Mouse (Mus musculus): ENCODE measurements around the gene Micall2. TPM values are rescaled to one million over a fixed set of nuclear protein-coding genes. Genes with fewer than 3 reads are reported as not detected.

Micall2 gene
- polyA plus RNA-seq (2015; fragmentation: Nextera tagmentation; extraction: Ambion mirVana) = 14.7 and 15.2 TPM in 2 replicates

- Histone ChIP-seq H3K27me3 (ENCODE audit: control insufficient read depth, insufficient read depth, low read depth, low read length) (no peaks in the 10 kb centered on the region), H3K27ac (ENCODE audit: low read length) (peak within 1 kb of the TSS; percentile 41), H3K9ac (ENCODE audit: low read depth, low read length) (peak within 1 kb of the TSS; percentile 64), H3K4me3 (ENCODE audit: low read depth, low read length) (peak within 1 kb of the TSS; percentile 63), H3K4me2 (ENCODE audit: low read length) (peak within 1 kb of the TSS; percentile 77), H3K4me1 (ENCODE audit: control insufficient read depth, insufficient read depth, low read length) (peaks cover 26% of the 10 kb centered on the region), H3K36me3 (ENCODE audit: control insufficient read depth, insufficient read depth, low read length) (no peaks in the 10 kb centered on the region), H3K9me3 (replicated peaks; ENCODE audit: control insufficient read depth, low read length, poor library complexity, severe bottlenecking) (no peaks in the 10 kb centered on the region)
- WGBS = 4% methylated on average over 46 of the region's 50 CpGs
- ATAC-seq = peak; percentile 96
Observed at GRCm38 (mm10) chr5:139735677-139736503, at the start of gene Micall2. Gene Micall2 (minus strand): TSS chr5:139736336.

- 92% methylated on average over 8 of the region's 8 CpGs for WGBS
- H3K4me2 ChIP-seq (ENCODE audit: low read length) = no peak overlapping the region
- no peaks in the 10 kb centered on the region for H3K27me3 ChIP-seq (ENCODE audit: control insufficient read depth, insufficient read depth, low read depth, low read length)
- ATAC-seq = no peak
- H3K27ac ChIP-seq (ENCODE audit: low read length) = no peak overlapping the region
- no peak overlapping the region for H3K9ac ChIP-seq (ENCODE audit: low read depth, low read length)
- H3K4me3 ChIP-seq (ENCODE audit: low read depth, low read length) = no peak overlapping the region
- no peaks in the 10 kb centered on the region for H3K9me3 ChIP-seq (replicated peaks; ENCODE audit: control insufficient read depth, low read length, poor library complexity, severe bottlenecking)
- H3K4me1 ChIP-seq (ENCODE audit: control insufficient read depth, insufficient read depth, low read length) = no peaks in the 10 kb centered on the region
- H3K36me3 ChIP-seq (ENCODE audit: control insufficient read depth, insufficient read depth, low read length) = no peaks in the 10 kb centered on the region
Observed at GRCm38 (mm10) chr5:139781406-139781805, 45.3 kb upstream of the Micall2 start.

- no peaks in the 10 kb centered on the region for H3K9me3 ChIP-seq (replicated peaks; ENCODE audit: control insufficient read depth, low read length, poor library complexity, severe bottlenecking)
- no peaks in the 10 kb centered on the region for H3K27me3 ChIP-seq (ENCODE audit: control insufficient read depth, insufficient read depth, low read depth, low read length)
- no peak for ATAC-seq
- no peak overlapping the region for H3K4me3 ChIP-seq (ENCODE audit: low read depth, low read length)
- peaks cover 8% of the 10 kb centered on the region for H3K4me1 ChIP-seq (ENCODE audit: control insufficient read depth, insufficient read depth, low read length)
- no peak overlapping the region for H3K9ac ChIP-seq (ENCODE audit: low read depth, low read length)
- peaks cover 8% of the 10 kb centered on the region for H3K36me3 ChIP-seq (ENCODE audit: control insufficient read depth, insufficient read depth, low read length)
- WGBS = 80% methylated on average over 5 of the region's 5 CpGs
- no peak overlapping the region for H3K4me2 ChIP-seq (ENCODE audit: low read length)
- no peak overlapping the region for H3K27ac ChIP-seq (ENCODE audit: low read length)
Observed at GRCm38 (mm10) chr5:139776966-139777365, 40.8 kb upstream of the Micall2 start.

GRCm38 (mm10) chr5:139775216-139775926 is 39.2 kb upstream of the Micall2 start, which contains the start of gene Ints1:
Gene Ints1 (minus strand): TSS chr5:139775674.
- ATAC-seq = peak; percentile 91
- Histone ChIP-seq H3K27me3 (ENCODE audit: control insufficient read depth, insufficient read depth, low read depth, low read length) (no peaks in the 10 kb centered on the region), H3K4me3 (ENCODE audit: low read depth, low read length) (peak within 1 kb of the TSS; percentile 77), H3K36me3 (ENCODE audit: control insufficient read depth, insufficient read depth, low read length) (peaks cover 22% of the 10 kb centered on the region), H3K9me3 (replicated peaks; ENCODE audit: control insufficient read depth, low read length, poor library complexity, severe bottlenecking) (no peaks in the 10 kb centered on the region), H3K4me1 (ENCODE audit: control insufficient read depth, insufficient read depth, low read length) (peaks cover 8% of the 10 kb centered on the region), H3K27ac (ENCODE audit: low read length) (peak within 1 kb of the TSS; percentile 65; the same call in 1 of the 2 replicates), H3K9ac (ENCODE audit: low read depth, low read length) (peak within 1 kb of the TSS; percentile 72), H3K4me2 (ENCODE audit: low read length) (peak within 1 kb of the TSS; percentile 92)
- 1% methylated on average over 55 of the region's 55 CpGs for WGBS

GRCm38 (mm10) chr5:139768216-139768615 is 32.1 kb upstream of the Micall2 start:
- Histone ChIP-seq H3K36me3 (ENCODE audit: control insufficient read depth, insufficient read depth, low read length) (peaks cover 62% of the 10 kb centered on the region), H3K4me1 (ENCODE audit: control insufficient read depth, insufficient read depth, low read length) (no peaks in the 10 kb centered on the region), H3K27ac (ENCODE audit: low read length) (no peak overlapping the region), H3K27me3 (ENCODE audit: control insufficient read depth, insufficient read depth, low read depth, low read length) (no peaks in the 10 kb centered on the region), H3K4me2 (ENCODE audit: low read length) (no peak overlapping the region), H3K4me3 (ENCODE audit: low read depth, low read length) (no peak overlapping the region), H3K9me3 (replicated peaks; ENCODE audit: control insufficient read depth, low read length, poor library complexity, severe bottlenecking) (no peaks in the 10 kb centered on the region), H3K9ac (ENCODE audit: low read depth, low read length) (no peak overlapping the region)
- ATAC-seq = no peak
- WGBS = 89% methylated on average over 8 of the region's 8 CpGs

GRCm38 (mm10) chr5:139764296-139764695 is 28.2 kb upstream of the Micall2 start:
- Histone ChIP-seq H3K27ac (ENCODE audit: low read length) (no peak overlapping the region), H3K27me3 (ENCODE audit: control insufficient read depth, insufficient read depth, low read depth, low read length) (no peaks in the 10 kb centered on the region), H3K4me1 (ENCODE audit: control insufficient read depth, insufficient read depth, low read length) (no peaks in the 10 kb centered on the region), H3K36me3 (ENCODE audit: control insufficient read depth, insufficient read depth, low read length) (peaks cover 66% of the 10 kb centered on the region), H3K4me3 (ENCODE audit: low read depth, low read length) (no peak overlapping the region), H3K4me2 (ENCODE audit: low read length) (no peak overlapping the region), H3K9ac (ENCODE audit: low read depth, low read length) (no peak overlapping the region), H3K9me3 (replicated peaks; ENCODE audit: control insufficient read depth, low read length, poor library complexity, severe bottlenecking) (no peaks in the 10 kb centered on the region)
- WGBS = 74% methylated on average over 11 of the region's 11 CpGs
- no peak for ATAC-seq

- Histone ChIP-seq H3K27me3 (ENCODE audit: control insufficient read depth, insufficient read depth, low read depth, low read length) (no peaks in the 10 kb centered on the region), H3K4me3 (ENCODE audit: low read depth, low read length) (no peak overlapping the region), H3K4me1 (ENCODE audit: control insufficient read depth, insufficient read depth, low read length) (no peaks in the 10 kb centered on the region), H3K27ac (ENCODE audit: low read length) (no peak overlapping the region), H3K4me2 (ENCODE audit: low read length) (no peak overlapping the region), H3K9me3 (replicated peaks; ENCODE audit: control insufficient read depth, low read length, poor library complexity, severe bottlenecking) (no peaks in the 10 kb centered on the region), H3K9ac (ENCODE audit: low read depth, low read length) (no peak overlapping the region), H3K36me3 (ENCODE audit: control insufficient read depth, insufficient read depth, low read length) (peaks cover 77% of the 10 kb centered on the region)
- ATAC-seq = no peak
- 89% methylated on average over 16 of the region's 16 CpGs for WGBS
Observed at GRCm38 (mm10) chr5:139758096-139758495, 22.0 kb upstream of the Micall2 start.

GRCm38 (mm10) chr5:139756586-139756985 is 20.4 kb upstream of the Micall2 start:
- 89% methylated on average over 2 of the region's 2 CpGs for WGBS
- ATAC-seq = no peak
- peaks cover 71% of the 10 kb centered on the region for H3K36me3 ChIP-seq (ENCODE audit: control insufficient read depth, insufficient read depth, low read length)

GRCm38 (mm10) chr5:139756135-139756534 is 20.0 kb upstream of the Micall2 start:
- H3K9me3 ChIP-seq (replicated peaks; ENCODE audit: control insufficient read depth, low read length, poor library complexity, severe bottlenecking) = no peaks in the 10 kb centered on the region
- no peak overlapping the region for H3K4me2 ChIP-seq (ENCODE audit: low read length)
- H3K27ac ChIP-seq (ENCODE audit: low read length) = no peak overlapping the region
- H3K36me3 ChIP-seq (ENCODE audit: control insufficient read depth, insufficient read depth, low read length) = peaks cover 72% of the 10 kb centered on the region
- 92% methylated on average over 12 of the region's 12 CpGs for WGBS
- no peak for ATAC-seq
- no peak overlapping the region for H3K4me3 ChIP-seq (ENCODE audit: low read depth, low read length)
- no peaks in the 10 kb centered on the region for H3K4me1 ChIP-seq (ENCODE audit: control insufficient read depth, insufficient read depth, low read length)
- H3K27me3 ChIP-seq (ENCODE audit: control insufficient read depth, insufficient read depth, low read depth, low read length) = no peaks in the 10 kb centered on the region
- H3K9ac ChIP-seq (ENCODE audit: low read depth, low read length) = no peak overlapping the region

More at GRCm38 (mm10) chr5:139756586-139756985, 20.4 kb upstream of the Micall2 start:
- Histone ChIP-seq H3K27me3 (ENCODE audit: control insufficient read depth, insufficient read depth, low read depth, low read length) (no peaks in the 10 kb centered on the region), H3K4me1 (ENCODE audit: control insufficient read depth, insufficient read depth, low read length) (no peaks in the 10 kb centered on the region), H3K4me3 (ENCODE audit: low read depth, low read length) (no peak overlapping the region), H3K9ac (ENCODE audit: low read depth, low read length) (no peak overlapping the region), H3K4me2 (ENCODE audit: low read length) (no peak overlapping the region), H3K27ac (ENCODE audit: low read length) (no peak overlapping the region), H3K9me3 (replicated peaks; ENCODE audit: control insufficient read depth, low read length, poor library complexity, severe bottlenecking) (no peaks in the 10 kb centered on the region)
